Mouse (Mus musculus): Measurements from ENCODE around the gene Trmt1. TPM values are rescaled to one million over a fixed set of nuclear protein-coding genes. Genes with fewer than 3 reads are reported as not detected.

Gene Trmt1
- total and polyA plus RNA-seq, 3 experiments = 77.0 to 160 (median 157) TPM

GRCm38 (mm10) chr8:84657680-84658079 is 28.4 kb upstream of the Trmt1 start:
- no peaks in the 10 kb centered on the region for H3K27me3 ChIP-seq (replicated peaks)
- no peak overlapping the region for H3K27ac ChIP-seq (ENCODE audit: insufficient read depth, low read depth)
- peaks cover 7 to 36% of the 10 kb centered on the region in 2 experiments for H3K4me1 ChIP-seq (ENCODE audit: control insufficient read depth in 1 of 2, insufficient read depth in 2 of 2)
- H3K4me2 ChIP-seq (ENCODE audit: insufficient read depth, low read depth, poor library complexity, severe bottlenecking) = 0 out of 2 replicates have a peak overlapping the region, but pooled peaks have one; percentile 18
- peaks cover 20% of the 10 kb centered on the region for H3K79me2 ChIP-seq (replicated peaks; ENCODE audit: control insufficient read depth, extremely low read depth, insufficient read depth, poor library complexity, severe bottlenecking)
- H3K4me3 ChIP-seq (replicated peaks in 1 of 3; ENCODE audit: low read depth in 2 of 3, low read length in 2 of 3, poor library complexity in 1 of 3) = no peak overlapping the region
- no peak for DNase-seq (ENCODE audit: extremely low read depth)
- TF ChIP-seq SIN3A (IDR thresholded peaks at IDR 0.05; ENCODE audit: low read length) (no peak), MXI1 (IDR thresholded peaks at IDR 0.05; ENCODE audit: low read depth, low read length) (no peak), RCOR1 (conservative IDR thresholded peaks at IDR 0.05; ENCODE audit: low read depth, low read length) (no peak), GABPA (IDR thresholded peaks at IDR 0.05; ENCODE audit: insufficient replicate concordance, low read depth, low read length) (no peak), JUND (conservative IDR thresholded peaks at IDR 0.05; ENCODE audit: low read depth, low read length) (no peak), MAFK (IDR thresholded peaks at IDR 0.05; ENCODE audit: insufficient replicate concordance, low read length) (no peak), CHD2 (IDR thresholded peaks at IDR 0.05; ENCODE audit: low read length) (no peak), ZC3H11A (IDR thresholded peaks at IDR 0.05; ENCODE audit: low read depth, low read length) (no peak), CHD1 (IDR thresholded peaks at IDR 0.05; ENCODE audit: low read depth, low read length) (no peak)
- dilution Hi-C loops (cut with MboI; ENCODE audit: extremely low pct_ligation_motif_present, extremely low pct_unique_long_range_greater_than_20kb, low sequenced_read_pairs) = no loop called here
- in situ Hi-C loops (cut with MboI; ENCODE audit: low pct_ligation_motif_present, low pct_unique_long_range_greater_than_20kb, low sequenced_read_pairs) = no loop called here
- no peaks in the 10 kb centered on the region for H3K9me3 ChIP-seq (replicated peaks; ENCODE audit: low read length)
- 0 out of 2 replicates have a peak overlapping the region, but pooled peaks have one; percentile 38 for H3K9ac ChIP-seq (ENCODE audit: insufficient read depth, low read depth)
- no peaks in the 10 kb centered on the region for H3K36me3 ChIP-seq (replicated peaks in 1 of 2; ENCODE audit: control insufficient read depth in 1 of 2, insufficient read depth in 1 of 2, low read length in 1 of 2)

DNA sequence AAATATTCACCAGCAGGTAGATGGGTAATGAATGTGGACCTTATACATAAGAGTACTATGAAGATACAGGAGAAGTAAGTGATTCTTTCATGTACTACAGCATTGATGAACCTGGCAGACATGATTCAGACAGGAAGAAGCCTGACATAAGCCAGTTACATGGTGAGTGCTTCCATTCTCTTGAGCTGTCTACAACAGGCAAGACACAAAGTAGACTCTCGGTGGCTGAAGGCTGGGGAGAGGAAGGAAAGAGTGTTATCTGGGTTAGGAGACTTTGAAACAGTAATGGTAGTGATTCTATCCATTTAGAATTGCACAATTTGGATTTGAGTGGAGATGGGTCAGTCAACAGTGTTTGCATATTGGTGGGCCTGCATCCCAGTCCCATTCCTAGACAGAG is 27.2 kb upstream of the Trmt1 start:
- Histone ChIP-seq H3K4me1 (ENCODE audit: control insufficient read depth in 1 of 2, insufficient read depth in 2 of 2) (peaks cover 7 to 40% of the 10 kb centered on the region in 2 experiments), H3K9ac (ENCODE audit: insufficient read depth, low read depth) (no peak overlapping the region), H3K79me2 (replicated peaks; ENCODE audit: control insufficient read depth, extremely low read depth, insufficient read depth, poor library complexity, severe bottlenecking) (peaks cover 20% of the 10 kb centered on the region), H3K27me3 (replicated peaks) (no peaks in the 10 kb centered on the region), H3K4me2 (ENCODE audit: insufficient read depth, low read depth, poor library complexity, severe bottlenecking) (no peak overlapping the region), H3K36me3 (replicated peaks in 1 of 2; ENCODE audit: control insufficient read depth in 1 of 2, insufficient read depth in 1 of 2, low read length in 1 of 2) (no peaks in the 10 kb centered on the region), H3K9me3 (replicated peaks; ENCODE audit: low read length) (no peaks in the 10 kb centered on the region), H3K27ac (ENCODE audit: insufficient read depth, low read depth) (no peak overlapping the region), H3K4me3 (replicated peaks in 1 of 3; ENCODE audit: low read depth in 2 of 3, low read length in 2 of 3, poor library complexity in 1 of 3) (no peak overlapping the region)
- no peak for DNase-seq (ENCODE audit: extremely low read depth)
- in situ Hi-C loops (cut with MboI; ENCODE audit: low pct_ligation_motif_present, low pct_unique_long_range_greater_than_20kb, low sequenced_read_pairs) (no loop called here), dilution Hi-C loops (cut with MboI; ENCODE audit: extremely low pct_ligation_motif_present, extremely low pct_unique_long_range_greater_than_20kb, low sequenced_read_pairs) (no loop called here)
- TF ChIP-seq ELF1 (IDR thresholded peaks at IDR 0.05; ENCODE audit: low read depth, low read length) (no peak), ZMIZ1 (IDR thresholded peaks at IDR 0.05; ENCODE audit: low read depth, low read length) (no peak), USF2 (conservative IDR thresholded peaks at IDR 0.05; ENCODE audit: low read depth, low read length) (no peak), TBP (conservative IDR thresholded peaks at IDR 0.05; ENCODE audit: low read depth, low read length) (no peak), CHD2 (IDR thresholded peaks at IDR 0.05; ENCODE audit: low read length) (no peak), CHD1 (IDR thresholded peaks at IDR 0.05; ENCODE audit: low read depth, low read length) (no peak), POLR2A (IDR thresholded peaks at IDR 0.05; ENCODE audit: low read depth, low read length) (no peak), JUN (IDR thresholded peaks at IDR 0.05; ENCODE audit: insufficient read depth, low read depth, low read length) (no peak), MYC (IDR thresholded peaks at IDR 0.05; ENCODE audit: low read depth, low read length) (no peak)
